Mouse (Mus musculus): ENCODE measurements at regions not wholly inside any gene's neighbourhood (a gene's known extent, or its start where the extent isn't known, plus 50 kb on each side); places are given as distances from the start of the nearest gene placed in this dataset.

- TF ChIP-seq CTCF (IDR thresholded peaks at IDR 0.05; ENCODE audit: low read depth, low read length) (no peak), POLR2A (IDR thresholded peaks at IDR 0.05; ENCODE audit: insufficient read depth, low read length) (no peak), EP300 (IDR thresholded peaks at IDR 0.05; ENCODE audit: insufficient read depth, low read depth, low read length) (no peak)
Measured at GRCm38 (mm10) chr2:10923984-10924383, 247.9 kb upstream of the Prkcq start.
